Mouse (Mus musculus): ENCODE measurements around the gene Spsb1.

Gene Spsb1

GRCm38 (mm10) chr4:149918455-149919070 is 36.3 kb downstream of the Spsb1 start:
- DNase-seq (ENCODE audit: low spot score in 2 of 2), result no peak

GRCm38 (mm10) chr4:149916831-149917230 is 38.0 kb downstream of the Spsb1 start:
- no peak for DNase-seq (ENCODE audit: low spot score in 2 of 2)

- DNase-seq (ENCODE audit: low spot score in 2 of 2), result no peak
These were observed 41.0 kb downstream of the Spsb1 start for GRCm38 (mm10) chr4:149913709-149914370.

GRCm38 (mm10) chr4:149912451-149912850 is 42.4 kb downstream of the Spsb1 start:
- DNase-seq (ENCODE audit: low spot score in 2 of 2), result no peak

GRCm38 (mm10) chr4:149910558-149910957 is 44.3 kb downstream of the Spsb1 start:
- no peak for DNase-seq (ENCODE audit: low spot score in 2 of 2)

- DNase-seq (ENCODE audit: low spot score in 2 of 2), result no peak
These were observed 45.3 kb downstream of the Spsb1 start for GRCm38 (mm10) chr4:149909551-149909950.

GRCm38 (mm10) chr4:149908923-149909322 is 45.9 kb downstream of the Spsb1 start:
- DNase-seq (ENCODE audit: low spot score in 2 of 2), result no peak

GRCm38 (mm10) chr4:149907656-149908055 is 47.2 kb downstream of the Spsb1 start:
- no peak for DNase-seq (ENCODE audit: low spot score in 2 of 2)

- DNase-seq (ENCODE audit: low spot score in 2 of 2), result no peak
These were observed 47.9 kb downstream of the Spsb1 start for GRCm38 (mm10) chr4:149906921-149907320.

- DNase-seq (ENCODE audit: low spot score in 2 of 2), result no peak
These were observed 49.4 kb downstream of the Spsb1 start for GRCm38 (mm10) chr4:149905302-149905974.

GRCm38 (mm10) chr4:149903026-149903425 is 51.8 kb downstream of the Spsb1 start:
- DNase-seq (ENCODE audit: low spot score in 2 of 2), result no peak

- no peak for DNase-seq (ENCODE audit: low spot score in 2 of 2)
These were observed 53.5 kb downstream of the Spsb1 start for GRCm38 (mm10) chr4:149901349-149901782.

GRCm38 (mm10) chr4:149897661-149898260 is 57.1 kb downstream of the Spsb1 start:
- no peak for DNase-seq (ENCODE audit: low spot score in 2 of 2)

GRCm38 (mm10) chr4:149896024-149896538 is 58.8 kb downstream of the Spsb1 start:
- no peak for DNase-seq (ENCODE audit: low spot score in 2 of 2)

- no peak for DNase-seq (ENCODE audit: low spot score in 2 of 2)
These were observed 59.6 kb downstream of the Spsb1 start for GRCm38 (mm10) chr4:149895226-149895625.

GRCm38 (mm10) chr4:149894300-149894699 is 60.5 kb downstream of the Spsb1 start:
- DNase-seq (ENCODE audit: low spot score in 2 of 2), result no peak

GRCm38 (mm10) chr4:149893611-149894151 is 61.2 kb downstream of the Spsb1 start:
- no peak for DNase-seq (ENCODE audit: low spot score in 2 of 2)

GRCm38 (mm10) chr4:149891172-149891960 is 63.5 kb downstream of the Spsb1 start:
- DNase-seq (ENCODE audit: low spot score in 2 of 2), result no peak

GRCm38 (mm10) chr4:149890551-149890950 is 64.3 kb downstream of the Spsb1 start:
- DNase-seq (ENCODE audit: low spot score in 2 of 2), result no peak

GRCm38 (mm10) chr4:149889851-149890250 is 65.0 kb downstream of the Spsb1 start:
- DNase-seq (ENCODE audit: low spot score in 2 of 2), result no peak
